Comparison of ENCODE assay signal across 9 mouse cellular contexts in genomic region chr15:78684111-78684510, GRCm38 (mm10). TPM values are rescaled to one million over a fixed set of nuclear protein-coding genes. Genes with fewer than 3 reads are reported as not detected.
DNase-seq lines count a peak whose midpoint lies in the region; ATAC-seq and TF ChIP-seq lines count a peak whose summit lies in the region.
"Had no signal": no experiment of that assay in that cellular context is flagged by ENCODE, and none has a peak within 500 bp of the region (broad histone marks: within the 10 kb centered on the region; RNA-seq: fewer than 3 reads in every experiment).

No protein-coding gene starts in this region.

- no peaks in the 10 kb centered on the region for H3K36me3 ChIP-seq in forebrain, embryonic 10.5 days (replicated peaks)
- H3K36me3 ChIP-seq: limb, embryonic 15.5 days had no signal

- TF ChIP-seq CTCF in layer of hippocampus, adult 2 months (conservative IDR thresholded peaks at IDR 0.05) = peak; percentile 54

- no peaks in the 10 kb centered on the region for H3K9me3 ChIP-seq in forebrain, embryonic 10.5 days
- H3K9me3 ChIP-seq: limb, embryonic 15.5 days had no signal

- DNase-seq in layer of hippocampus, adult 2 months (ENCODE audit: low spot score in 2 of 2) = peak; percentile 64 to 69
- DNase-seq in layer of hippocampus, adult 9-10 months (ENCODE audit: low spot score) = no peak
- DNase-seq in forebrain, embryonic 10.5 days (ENCODE audit: extremely low spot score, low spot score) = no peak
- peak; percentile 59 to 62 for DNase-seq in layer of hippocampus, postnatal 36 days
- DNase-seq in retina, postnatal 1 day = peak; percentile 68
- DNase-seq in kidney, adult 9 months = no peak
- DNase-seq in spleen, postnatal 36 days (ENCODE audit: low spot score in 2 of 2) = no peak

- WGBS in forebrain, embryonic 10.5 days = 12% methylated on average over 9 of the region's 9 CpGs

- H3K4me3 ChIP-seq in layer of hippocampus, adult 2 months = no peak overlapping the region
- peak overlapping the region; percentile 25; the same call in 1 of the 2 replicates for H3K4me3 ChIP-seq in forebrain, embryonic 10.5 days
- H3K4me3 ChIP-seq: limb, embryonic 15.5 days had no signal

- ATAC-seq in megakaryocyte, adult 5-6 weeks (ENCODE audit: poor library complexity, severe bottlenecking) = no peak

- peak overlapping the region; percentile 92 for H3K27ac ChIP-seq in layer of hippocampus, adult 2 months
- peak overlapping the region; percentile 83 for H3K27ac ChIP-seq in forebrain, embryonic 10.5 days
- H3K27ac ChIP-seq: limb, embryonic 15.5 days had no signal

- peaks cover 83% of the 10 kb centered on the region for H3K27me3 ChIP-seq in forebrain, embryonic 10.5 days (ENCODE audit: poor library complexity, severe bottlenecking)

- H3K4me1 ChIP-seq in forebrain, embryonic 10.5 days = peaks cover 77% of the 10 kb centered on the region

RNA-seq across cellular contexts. Expression of gene Elfn2, which starts 34.5 kb away (rescaled TPM):
- total RNA-seq in layer of hippocampus, adult 2 months (2021) = 100 to 1,000 TPM; 202 to 204 TPM
- 0.05 and 0.15 TPM in 2 replicates for polyA plus RNA-seq in forebrain, embryonic 10.5 days (2016; fragmentation: Nextera tagmentation; extraction: Ambion mirVana)
- 100 to 1,000 TPM; 181 to 207 TPM for total RNA-seq in layer of hippocampus, postnatal 36 days (2021)
- 0.02 TPM in 1 of 2 replicates, not detected in the other for total RNA-seq in megakaryocyte, adult 5-6 weeks (2015)
- not detected in 2 replicates for total RNA-seq in megakaryocyte, adult 5-6 weeks (2017)

Comparison
In these comparisons a context has a peak if more than half of its experiments do, and no peak if none do; other contexts are left out.
1. DNase-seq: peak in layer of hippocampus, adult 2 months (2 of 2), layer of hippocampus, postnatal 36 days (2 of 2) and retina, postnatal 1 day (single experiment); none in layer of hippocampus, adult 9-10 months (single experiment), forebrain, embryonic 10.5 days (single experiment), kidney, adult 9 months (single experiment) and spleen, postnatal 36 days (0 of 2).
2. RNA of gene Elfn2, which starts 34.5 kb away (total RNA-seq): 181 to 207 TPM in layer of hippocampus, postnatal 36 days and 202 to 204 TPM in layer of hippocampus, adult 2 months; 0.02 TPM in megakaryocyte, adult 5-6 weeks; every median in the first group is over 100 times any median in the second.